Mouse (Mus musculus) heart, adult 2 months (tissue): Measurements from ENCODE around the gene Scamp3. TPM values are rescaled to one million over a fixed set of nuclear protein-coding genes. Genes with fewer than 3 reads are reported as not detected.

Experiments
- DNase-seq, 2 experiments: peaks; one replicate each; pipeline ENCODE4 v3.0.0; 2021
- H3K27ac ChIP-seq: fragments of 200-600 bp; 2 replicates; pipeline ENCODE4 v1.8.1; 2022
- H3K27me3 ChIP-seq: fragments of 200-500 bp; 2 replicates; pipeline ENCODE4 v1.6.1; 2012; ENCODE audit warnings: mild to moderate bottlenecking, low read length, inconsistent platforms, mixed read lengths; ENCODE audit not compliant: control insufficient read depth, insufficient read depth
- H3K36me3 ChIP-seq: fragments of 200-500 bp; 2 replicates; pipeline ENCODE4 v1.6.1; 2012; ENCODE audit warnings: low read length, inconsistent platforms; ENCODE audit not compliant: control insufficient read depth, insufficient read depth
- H3K4me1 ChIP-seq: fragments of 200-500 bp; 2 replicates; pipeline ENCODE4 v1.6.1; 2011; ENCODE audit warnings: low read length; ENCODE audit not compliant: control insufficient read depth, insufficient read depth
- H3K4me3 ChIP-seq: fragments of 200-600 bp; 2 replicates; pipeline ENCODE4 v1.8.1; 2022
- H3K79me2 ChIP-seq: fragments of 200-500 bp; replicated peaks from 2 replicates; pipeline ENCODE4 v1.6.1; 2012; ENCODE audit warnings: mild to moderate bottlenecking, inconsistent platforms, low read length, moderate library complexity, mixed read lengths; ENCODE audit not compliant: control insufficient read depth, insufficient read depth
- H3K9ac ChIP-seq: fragments of 200-500 bp; 2 replicates; pipeline ENCODE4 v1.6.1; 2012; ENCODE audit warnings: low read depth, mild to moderate bottlenecking, control low read depth, inconsistent platforms, low read length, mixed read lengths
- CTCF ChIP-seq: fragments of 200-600 bp; IDR thresholded peaks from 2 replicates; pipeline ENCODE4 v1.8.1; 2022; ENCODE audit warnings: antibody characterized with exemption, mild to moderate bottlenecking, moderate library complexity
- EP300 ChIP-seq: fragments of 200-500 bp; IDR thresholded peaks from 2 replicates; pipeline ENCODE4 v1.6.1; 2011; ENCODE audit warnings: low read depth, low read length, control low read depth; ENCODE audit not compliant: insufficient read depth
- POLR2A ChIP-seq: fragments of 200-500 bp; IDR thresholded peaks from 2 replicates; pipeline ENCODE4 v1.6.1; 2011; ENCODE audit warnings: mild to moderate bottlenecking, low read depth, low read length, control low read depth; ENCODE audit not compliant: insufficient read depth
- WGBS: fragments of 180-500 bp; shearing (Covaris S2); methylation state at CpG from one replicate; pipeline ENCODE4 v1.1.7; 2018; 5-methylcytosine and 5-hydroxymethylcytosine counted together
- intact Hi-C: fragments of 180-260 bp; cut with DNase I; formaldehyde crosslinking; loops from one replicate; pipeline ENCODE4 v1.15.1; 2025
- polyA plus RNA-seq: library from polyadenylated mRNA; depleted of rRNA; stranded (reverse); fragments of >200 nt; gene quantifications from 2 replicates; pipeline ENCODE4 v1.2.3, GENCODE M21; 2012
- total RNA-seq, 2 experiments: library from RNA; stranded (reverse); gene quantifications; 2 replicates each; pipeline ENCODE4 v1.2.3; 2021

Scamp3 gene
- total and polyA plus RNA-seq, 3 experiments = 44.5 to 108 (median 54.7) TPM

DNA sequence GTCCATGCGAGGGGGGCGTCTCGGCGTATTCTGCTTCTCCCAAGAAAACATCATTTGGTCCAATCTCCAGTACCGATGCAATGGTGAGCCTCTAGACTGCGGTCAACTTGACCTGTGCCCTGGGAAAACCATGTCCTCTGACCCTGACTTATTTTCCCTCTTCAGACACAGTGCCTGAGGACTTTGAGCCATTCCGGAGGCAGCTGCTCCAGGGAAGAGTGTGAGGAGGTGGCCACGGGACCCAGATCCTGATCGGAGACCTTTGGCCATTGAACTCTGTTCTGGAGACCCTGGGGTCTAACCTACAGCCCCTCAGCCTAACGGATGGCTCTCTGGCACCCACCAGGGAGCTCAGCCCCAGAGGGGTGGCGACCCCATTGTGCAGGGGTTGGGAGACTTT lies 49.1 kb downstream of the Scamp3 start:
- DNase-seq = no peak
- Histone ChIP-seq H3K4me1 (no peaks in the 10 kb centered on the region; the same call in 1 of the 2 replicates), H3K4me3 (no peak overlapping the region), H3K27me3 (no peaks in the 10 kb centered on the region), H3K36me3 (no peaks in the 10 kb centered on the region), H3K9ac (no peak overlapping the region), H3K79me2 (no peaks in the 10 kb centered on the region), H3K27ac (no peak overlapping the region)
- 77% methylated on average over 11 of the region's 11 CpGs for WGBS
- intact Hi-C loops = no loop called here
- TF ChIP-seq POLR2A (no peak), CTCF (no peak)

DNA sequence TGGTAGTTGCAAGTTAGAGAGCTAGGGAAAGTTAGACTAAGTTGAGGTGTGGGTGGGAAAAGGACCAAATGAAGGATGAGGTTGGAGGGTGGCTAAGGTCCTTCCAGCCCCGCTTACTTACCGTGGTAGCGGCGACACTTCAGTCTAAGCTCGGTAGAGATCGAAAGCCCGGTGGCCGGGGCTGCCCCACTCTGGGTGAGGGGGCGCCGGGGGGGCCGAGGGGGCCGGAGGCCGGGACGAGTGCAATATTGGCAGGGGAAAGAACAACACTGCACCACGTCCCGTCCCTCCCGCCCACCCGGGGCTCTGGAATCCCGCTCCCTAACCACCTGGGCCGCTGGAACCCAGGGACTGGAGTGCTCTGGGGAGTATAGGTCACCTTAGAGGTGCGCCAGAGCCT lies 49.6 kb downstream of the Scamp3 start, which contains the start of gene Mtx1:
Gene Mtx1 (minus strand): TSS at position 189 of the 400 bp plus-strand sequence.
- WGBS = 16% methylated on average over 21 of the region's 21 CpGs
- no peaks in the 10 kb centered on the region for H3K36me3 ChIP-seq
- no peaks in the 10 kb centered on the region for H3K79me2 ChIP-seq
- TF ChIP-seq EP300 = no peak
- no peak for TF ChIP-seq CTCF
- TF ChIP-seq POLR2A = no peak
- H3K9ac ChIP-seq = peak within 1 kb of the TSS; percentile 17
- no peak for DNase-seq
- intact Hi-C loops = no loop called here
- no peaks in the 10 kb centered on the region; the same call in 1 of the 2 replicates for H3K4me1 ChIP-seq
- no peaks in the 10 kb centered on the region for H3K27me3 ChIP-seq
- peak within 1 kb of the TSS; percentile 65 for H3K4me3 ChIP-seq
- peak within 1 kb of the TSS; percentile 87 for H3K27ac ChIP-seq

DNA sequence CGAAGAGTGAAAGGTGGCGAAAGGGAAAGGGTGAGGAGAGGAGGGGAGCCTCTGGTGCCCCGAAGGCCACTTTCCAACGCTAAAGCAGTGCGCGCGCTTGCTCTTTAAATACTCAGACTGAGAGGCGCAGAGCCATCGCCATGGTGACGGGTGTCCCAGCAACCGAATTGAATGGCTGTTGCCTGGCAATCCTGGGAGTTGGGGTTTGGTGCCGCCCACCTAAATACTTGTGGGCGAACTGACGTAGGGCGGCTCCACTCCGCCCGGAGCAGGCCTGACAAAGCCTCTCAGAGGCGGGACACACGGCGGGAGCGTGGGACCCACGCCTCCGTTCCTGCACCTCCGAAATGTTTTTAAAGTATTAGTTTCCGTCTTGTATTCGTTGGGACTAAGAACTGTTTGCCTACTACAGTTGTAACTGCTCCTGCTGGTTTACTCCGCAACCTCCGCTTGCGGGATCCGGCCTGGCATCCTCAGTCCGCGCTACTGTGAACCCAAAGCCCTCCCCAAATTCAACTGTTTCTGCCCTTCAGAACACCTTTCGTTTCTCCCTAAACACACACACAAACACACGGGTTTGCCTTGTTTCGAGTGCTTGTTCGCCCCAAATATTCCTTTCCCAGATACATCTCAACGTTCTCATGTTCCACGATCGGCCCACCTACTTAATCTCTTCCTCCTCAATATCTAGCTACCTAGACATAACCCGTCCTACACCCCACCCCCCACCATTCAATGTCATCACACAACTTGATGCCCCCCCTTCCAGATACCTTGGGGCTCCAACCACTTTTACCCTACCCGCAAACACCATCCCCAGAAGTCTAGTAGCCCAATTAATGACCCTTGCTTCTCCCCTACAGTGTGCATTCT lies 50.3 kb downstream of the Scamp3 start:
- Histone ChIP-seq H3K4me3 (peak overlapping the region; percentile 65), H3K9ac (peak overlapping the region; percentile 17), H3K27me3 (no peaks in the 10 kb centered on the region), H3K36me3 (no peaks in the 10 kb centered on the region), H3K4me1 (no peaks in the 10 kb centered on the region; the same call in 1 of the 2 replicates), H3K79me2 (no peaks in the 10 kb centered on the region), H3K27ac (peak overlapping the region; percentile 87)
- TF ChIP-seq POLR2A = peak; percentile 61
- TF ChIP-seq CTCF = no peak
- peak; percentile 82 to 87 for DNase-seq
- 10% methylated on average over 41 of the region's 41 CpGs for WGBS
- intact Hi-C loops = no loop called here

DNA sequence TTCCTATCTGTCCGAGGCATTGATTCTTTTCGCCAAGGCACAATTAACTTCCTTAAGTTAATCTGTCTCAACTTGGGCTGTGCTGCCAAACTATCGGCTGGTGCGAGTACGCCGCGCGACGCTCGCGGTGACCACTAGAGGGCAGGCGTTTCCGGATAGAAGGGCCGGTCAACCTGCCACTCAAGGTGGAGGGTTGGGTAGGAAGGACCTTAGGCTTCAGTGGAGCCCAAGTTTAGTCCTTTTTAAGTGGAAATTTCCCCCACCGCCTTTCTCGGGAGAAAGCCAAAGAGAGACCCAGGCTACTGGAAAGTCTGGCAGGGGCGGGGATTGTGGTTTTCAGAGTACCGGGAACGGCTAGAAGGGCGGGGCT lies 50.9 kb downstream of the Scamp3 start:
- WGBS = under 1% methylated on average over 20 of the region's 20 CpGs
- Histone ChIP-seq H3K79me2 (no peaks in the 10 kb centered on the region), H3K4me3 (peak overlapping the region; percentile 65), H3K27me3 (no peaks in the 10 kb centered on the region), H3K4me1 (no peaks in the 10 kb centered on the region; the same call in 1 of the 2 replicates), H3K27ac (peak overlapping the region; percentile 87), H3K9ac (peak overlapping the region; percentile 71), H3K36me3 (no peaks in the 10 kb centered on the region)
- peak; percentile 98 for TF ChIP-seq CTCF
- no peak for TF ChIP-seq EP300
- peak; percentile 63; the same call in 1 of the 2 replicates for TF ChIP-seq POLR2A
- intact Hi-C loops = no loop called here
- DNase-seq = peak; percentile 89 to 93

DNA sequence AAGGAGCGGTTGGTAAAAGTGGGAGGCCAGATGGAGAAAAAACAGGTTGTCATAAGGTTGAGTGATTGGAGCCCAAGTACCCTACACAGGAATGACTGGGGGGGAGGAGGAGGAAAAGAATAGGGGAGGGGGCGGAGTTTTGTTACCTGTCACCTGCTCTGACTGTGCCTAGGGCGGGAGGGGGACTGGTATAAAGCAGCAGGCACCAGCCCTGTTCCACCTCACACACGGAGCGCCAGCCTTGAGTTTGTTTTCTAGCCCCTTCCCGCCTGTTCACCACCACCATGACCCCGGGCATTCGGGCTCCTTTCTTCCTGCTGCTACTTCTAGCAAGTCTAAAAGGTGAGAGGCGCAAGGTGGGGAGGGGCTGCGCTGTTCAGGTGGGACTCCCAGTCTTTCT lies 51.6 kb downstream of the Scamp3 start, which contains the start of gene Muc1:
Gene Muc1 (plus strand): TSS at position 222 of the 400 bp plus-strand sequence.
- DNase-seq = no peak

DNA sequence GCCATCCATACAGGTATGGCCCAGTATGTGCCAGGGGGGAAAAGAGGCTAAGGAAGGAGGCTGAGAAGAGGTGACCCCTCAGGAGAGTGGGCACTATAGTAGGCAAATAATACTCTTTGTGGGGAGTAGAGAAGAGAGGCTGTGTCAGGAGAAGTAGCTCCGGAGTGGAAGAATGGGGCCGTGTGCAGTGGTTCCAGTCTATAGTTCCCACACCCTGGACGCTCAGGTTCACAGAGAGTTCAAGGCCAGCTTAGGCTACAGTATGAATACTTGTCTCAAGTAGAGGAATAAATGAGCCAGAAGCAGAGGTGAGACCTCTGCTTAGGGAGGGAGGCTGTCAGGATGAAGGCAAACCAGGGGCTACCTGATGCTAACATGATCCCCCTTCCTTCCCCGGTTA lies 52.0 kb downstream of the Scamp3 start:
- TF ChIP-seq EP300 (no peak), POLR2A (no peak), CTCF (no peak)
- H3K27me3 ChIP-seq = no peaks in the 10 kb centered on the region
- H3K79me2 ChIP-seq = no peaks in the 10 kb centered on the region
- 74% methylated on average over 4 of the region's 4 CpGs for WGBS
- peaks cover 1% of the 10 kb centered on the region; the same call in 1 of the 2 replicates for H3K4me1 ChIP-seq
- H3K36me3 ChIP-seq = no peaks in the 10 kb centered on the region
- no peak overlapping the region for H3K27ac ChIP-seq
- no peak overlapping the region for H3K9ac ChIP-seq
- DNase-seq = no peak
- intact Hi-C loops = no loop called here
- no peak overlapping the region for H3K4me3 ChIP-seq

More for the DNA sequence above, 51.6 kb downstream of the Scamp3 start, which contains the start of gene Muc1:
- Histone ChIP-seq H3K4me3 (peak within 1 kb of the TSS; percentile 65), H3K4me1 (peaks cover 1% of the 10 kb centered on the region; the same call in 1 of the 2 replicates), H3K27me3 (no peaks in the 10 kb centered on the region), H3K27ac (peak within 1 kb of the TSS; percentile 87), H3K79me2 (no peaks in the 10 kb centered on the region), H3K36me3 (no peaks in the 10 kb centered on the region), H3K9ac (peak within 1 kb of the TSS; percentile 71)
- whole genome bisulfite sequencing = 46% methylated on average over 10 of the region's 10 CpGs
- TF ChIP-seq EP300 (no peak), POLR2A (no peak), CTCF (no peak)
- intact Hi-C loops = no loop called here
